Comparison of ENCODE assay signal across 15 mouse cellular contexts in the genomic region with DNA sequence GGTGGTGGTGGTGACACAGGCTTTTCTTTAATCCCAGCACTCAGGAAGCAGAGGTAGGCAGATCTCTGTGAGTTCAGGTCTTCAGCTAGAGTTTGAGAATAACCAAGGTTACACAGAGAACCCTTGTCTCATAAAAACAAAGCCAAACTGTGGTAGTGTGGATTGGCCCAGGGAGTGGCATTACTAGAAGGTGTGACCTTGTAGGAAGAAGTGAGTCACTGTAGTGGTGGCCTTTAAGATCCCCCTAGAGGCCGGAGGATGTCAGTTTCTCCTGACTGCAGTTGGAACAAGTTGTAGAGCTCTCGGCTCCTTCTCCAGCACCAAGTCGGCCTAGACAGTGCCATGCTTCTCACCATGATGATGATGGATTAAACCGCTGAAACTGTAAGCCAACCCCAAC. TPM values are rescaled to one million over a fixed set of nuclear protein-coding genes. Genes with fewer than 3 reads are reported as not detected.
DNase-seq lines count a peak whose midpoint lies in the region; ATAC-seq and TF ChIP-seq lines count a peak whose summit lies in the region.
"Had no signal": no experiment of that assay in that cellular context is flagged by ENCODE, and none has a peak within 500 bp of the region (broad histone marks: within the 10 kb centered on the region; RNA-seq: fewer than 3 reads in every experiment).

A gene (plus strand): TSS at position 264 of the 400 bp plus-strand sequence.

- no peak within 1 kb of the TSS for H3K4me3 ChIP-seq in layer of hippocampus, adult 2 months
- no peak within 1 kb of the TSS for H3K4me3 ChIP-seq in midbrain, embryonic 14.5 days (replicated peaks; ENCODE audit: low read depth, low read length)
- H3K4me3 ChIP-seq in forebrain, embryonic 15.5 days: no peak within 1 kb of the TSS

- no peak within 1 kb of the TSS for H3K27ac ChIP-seq in layer of hippocampus, adult 2 months
- H3K27ac ChIP-seq in midbrain, embryonic 14.5 days (replicated peaks; ENCODE audit: low read depth, low read length): no peak within 1 kb of the TSS
- H3K27ac ChIP-seq in forebrain, embryonic 15.5 days (replicated peaks): no peak within 1 kb of the TSS

- WGBS in midbrain, embryonic 14.5 days: 80% methylated on average over 4 of the region's 4 CpGs
- WGBS in forebrain, embryonic 15.5 days: 83% methylated on average over 4 of the region's 4 CpGs

- no peaks in the 10 kb centered on the region for H3K27me3 ChIP-seq in midbrain, embryonic 14.5 days (ENCODE audit: control insufficient read depth, insufficient read depth, low read length)
- H3K27me3 ChIP-seq in forebrain, embryonic 15.5 days: no peaks in the 10 kb centered on the region

- ATAC-seq in inflammation-experienced regulatory T-cells, adult 6 months: peak; percentile 54
- peak; percentile 77 for ATAC-seq in megakaryocyte-erythroid progenitor cell, adult 5-6 weeks (replicated peaks; ENCODE audit: low FRiP score, low TSS enrichment, poor library complexity, severe bottlenecking)
- ATAC-seq in midbrain, embryonic 14.5 days (ENCODE audit: low FRiP score, low TSS enrichment): no peak
- ATAC-seq in forebrain, embryonic 15.5 days (replicated peaks): no peak

- DNase-seq in layer of hippocampus, adult 2 months (ENCODE audit: low spot score in 2 of 2): no peak
- no peak for DNase-seq in layer of hippocampus, adult 11-12 months (ENCODE audit: low spot score)
- peak; percentile 84 for DNase-seq in ES-CJ7 (ENCODE audit: low read depth, low spot score)
- no peak for DNase-seq in midbrain, embryonic 14.5 days
- no peak for DNase-seq in layer of hippocampus, adult 9-10 months (ENCODE audit: low spot score)
- DNase-seq: cerebellum, adult 11-12 months; gastrocnemius, postnatal 10 days; layer of hippocampus, adult 9-11 months had no signal

- no peaks in the 10 kb centered on the region for H3K9me3 ChIP-seq in midbrain, embryonic 14.5 days (ENCODE audit: control insufficient read depth, low read length)
- no peaks in the 10 kb centered on the region for H3K9me3 ChIP-seq in forebrain, embryonic 15.5 days
- H3K9me3 ChIP-seq: G1E had no signal

- H3K4me1 ChIP-seq in midbrain, embryonic 14.5 days (ENCODE audit: control insufficient read depth, insufficient read depth, low read length): no peaks in the 10 kb centered on the region
- H3K4me1 ChIP-seq in forebrain, embryonic 15.5 days: peaks cover 4% of the 10 kb centered on the region; the same call in 1 of the 2 replicates

- TF ChIP-seq CTCF in layer of hippocampus, adult 2 months (conservative IDR thresholded peaks at IDR 0.05): peak; percentile 25

- H3K4me2 ChIP-seq in midbrain, embryonic 14.5 days (ENCODE audit: low read length): no peak within 1 kb of the TSS
- no peak within 1 kb of the TSS for H3K4me2 ChIP-seq in forebrain, embryonic 15.5 days (replicated peaks)

- no peaks in the 10 kb centered on the region for H3K36me3 ChIP-seq in midbrain, embryonic 14.5 days (ENCODE audit: control insufficient read depth, insufficient read depth, low read length)
- no peaks in the 10 kb centered on the region for H3K36me3 ChIP-seq in forebrain, embryonic 15.5 days
- H3K36me3 ChIP-seq: G1E had no signal

- no peak within 1 kb of the TSS for H3K9ac ChIP-seq in midbrain, embryonic 14.5 days (replicated peaks; ENCODE audit: low read length)
- no peak within 1 kb of the TSS for H3K9ac ChIP-seq in forebrain, embryonic 15.5 days (replicated peaks)

RNA-seq across cellular contexts. Expression of the gene that starts here (rescaled TPM):
- under 1 TPM in 1 of 2 experiments, not detected in 1; 0.20 TPM for total RNA-seq in layer of hippocampus, adult 2 months (2021)
- not detected for polyA plus RNA-seq in inflammation-experienced regulatory T-cells, adult 6 months (2017; shearing (Covaris generic))
- total RNA-seq in megakaryocyte-erythroid progenitor cell, adult 5-6 weeks (2014; fragmentation: Nextera tagmentation): not detected in 2 replicates
- not detected in 2 replicates for total RNA-seq in megakaryocyte-erythroid progenitor cell, adult 5-6 weeks (2017)
- 0.26 TPM in 1 of 2 replicates, not detected in the other for polyA plus RNA-seq in midbrain, embryonic 14.5 days (2014; fragmentation: Nextera tagmentation; extraction: Ambion mirVana)
- polyA plus RNA-seq in forebrain, embryonic 15.5 days (2015; fragmentation: Nextera tagmentation; extraction: Ambion mirVana): 0.17 and 0.24 TPM in 2 replicates
- total RNA-seq: adrenal gland, postnatal 36 days; G1E had no signal
- polyA plus RNA-seq: G1E; stomach, embryonic 14.5 days; urinary bladder, adult 2 months had no signal

Comparison
In these comparisons a context has a peak if more than half of its experiments do, and no peak if none do; other contexts are left out.
1. Peak in ATAC-seq in inflammation-experienced regulatory T-cells, adult 6 months; RNA of the gene not detected or under 1 TPM.
2. Peak in ATAC-seq in megakaryocyte-erythroid progenitor cell, adult 5-6 weeks; RNA of the gene not detected or under 1 TPM.